Mouse (Mus musculus): Measurements from ENCODE around the gene Acadvl.

DNA sequence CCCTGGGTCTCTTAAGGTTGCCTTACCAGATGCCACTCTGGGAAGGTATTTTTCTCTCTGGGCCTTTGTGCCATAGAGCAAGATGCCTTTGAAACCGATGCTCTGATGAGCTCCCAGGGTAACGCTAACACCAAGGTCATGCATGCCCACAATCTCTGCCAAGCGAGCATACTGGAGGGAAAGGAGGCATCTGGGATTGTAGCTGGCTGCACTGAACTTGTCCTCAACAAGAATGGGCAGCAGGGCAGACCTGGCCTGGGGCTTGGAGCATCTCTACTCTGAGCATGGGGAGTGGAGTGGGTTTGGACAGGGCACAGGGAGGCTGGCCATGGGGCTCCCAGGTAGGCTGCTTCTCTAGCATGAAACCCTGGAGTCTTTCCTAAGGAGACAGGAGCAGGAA, 1.8 kb downstream of the Acadvl start:
- no peak for TF ChIP-seq POLR2A (IDR thresholded peaks at IDR 0.05; ENCODE audit: control insufficient read depth in 1 of 2, insufficient read depth in 1 of 2, low read depth in 1 of 2, low read length in 2 of 2, poor library complexity in 1 of 2)
- TF ChIP-seq CTCF (IDR thresholded peaks at IDR 0.05 in 2 of 3, conservative IDR thresholded peaks at IDR 0.05 in 1 of 3; ENCODE audit: control insufficient read depth in 1 of 3, insufficient read depth in 1 of 3, low read depth in 2 of 3, low read length in 3 of 3, poor library complexity in 1 of 3, severe bottlenecking in 1 of 3), result no peak
- TF ChIP-seq EP300 (IDR thresholded peaks at IDR 0.05; ENCODE audit: low read depth in 1 of 2, low read length in 2 of 2), result no peak
- TF ChIP-seq ETS1 (IDR thresholded peaks at IDR 0.05; ENCODE audit: low read depth, low read length), result no peak
- no peak for TF ChIP-seq MAZ (IDR thresholded peaks at IDR 0.05; ENCODE audit: low read depth, low read length)
- TF ChIP-seq HCFC1 (IDR thresholded peaks at IDR 0.05; ENCODE audit: low read depth, low read length), result no peak
- no peak for TF ChIP-seq TAL1 (IDR thresholded peaks at IDR 0.05; ENCODE audit: low read length)
- TF ChIP-seq SIN3A (IDR thresholded peaks at IDR 0.05; ENCODE audit: low read length), result no peak
- no peak for TF ChIP-seq E2F4 (IDR thresholded peaks at IDR 0.05; ENCODE audit: borderline replicate concordance, low read depth, low read length)
- TF ChIP-seq GATA1 (IDR thresholded peaks at IDR 0.05; ENCODE audit: low read depth, low read length), result no peak
